Mouse (Mus musculus) liver, embryonic 16.5 days (tissue): Measurements from ENCODE around the gene Hoxa5. TPM values are rescaled to one million over a fixed set of nuclear protein-coding genes. Genes with fewer than 3 reads are reported as not detected.

Experiments used
- ATAC-seq: fragments of 200-750 bp; cut with Nextera tagmentation; 2 replicates; pipeline ENCODE4 v1.8.0; 2017; ENCODE audit warnings: low read depth, mild to moderate bottlenecking, moderate number of reproducible peaks, moderate library complexity
- H3K27ac ChIP-seq: fragments of 300-500 bp; sonication (generic); 2 replicates; pipeline ENCODE4 v1.5.1; 2014; ENCODE audit warnings: mild to moderate bottlenecking, low read length
- H3K27me3 ChIP-seq: fragments of 300-500 bp; sonication (generic); 2 replicates; pipeline ENCODE4 v1.6.1; 2014; ENCODE audit warnings: low read depth, low read length, mixed read lengths; ENCODE audit not compliant: control insufficient read depth, insufficient read depth
- H3K36me3 ChIP-seq: fragments of 300-500 bp; sonication (generic); 2 replicates; pipeline ENCODE4 v1.6.1; 2014; ENCODE audit warnings: mild to moderate bottlenecking; ENCODE audit not compliant: control insufficient read depth, insufficient read depth
- H3K4me1 ChIP-seq: fragments of 300-500 bp; sonication (generic); 2 replicates; pipeline ENCODE4 v1.6.1; 2014; ENCODE audit warnings: low read depth, low read length, mixed read lengths; ENCODE audit not compliant: control insufficient read depth
- H3K4me2 ChIP-seq: fragments of 300-500 bp; sonication (generic); 2 replicates; pipeline ENCODE4 v1.6.1; 2014; ENCODE audit warnings: low read depth, low read length, mixed read lengths
- H3K4me3 ChIP-seq: fragments of 300-500 bp; sonication (generic); 2 replicates; pipeline ENCODE4 v1.5.1; 2014; ENCODE audit warnings: low read depth, mild to moderate bottlenecking, low read length
- H3K9ac ChIP-seq: fragments of 300-500 bp; sonication (generic); 2 replicates; pipeline ENCODE4 v1.6.1; 2014; ENCODE audit warnings: low read depth, low read length
- H3K9me3 ChIP-seq: fragments of 300-500 bp; sonication (generic); replicated peaks from 2 replicates; pipeline ENCODE4 v1.6.1; 2016; ENCODE audit warnings: low read length; ENCODE audit not compliant: control insufficient read depth
- WGBS: fragments of 180-500 bp; shearing (Covaris S2); extraction: QIAGEN DNeasy Blood & Tissue Kit; methylation state at CpG from one replicate; pipeline ENCODE4 v1.1.7; 2014; ENCODE audit not compliant: insufficient replicate concordance; 5-methylcytosine and 5-hydroxymethylcytosine counted together
- polyA plus RNA-seq: library from polyadenylated mRNA; unstranded; fragments of >200 nt; fragmentation: Nextera tagmentation; extraction: Ambion mirVana; gene quantifications from 2 replicates; pipeline ENCODE4 v1.2.1, GENCODE M21; 2015

Hoxa5 gene
- polyA plus RNA-seq, 1 experiment from 2014 or later, result 0.68 TPM

- Histone ChIP-seq H3K27me3 (peaks cover 95% of the 10 kb centered on the region), H3K4me2 (no peak overlapping the region), H3K4me3 (no peak overlapping the region), H3K4me1 (no peaks in the 10 kb centered on the region), H3K36me3 (no peaks in the 10 kb centered on the region), H3K9ac (no peak overlapping the region), H3K27ac (no peak overlapping the region), H3K9me3 (no peaks in the 10 kb centered on the region)
- ATAC-seq, result no peak
- 24% methylated on average over 4 of the region's 4 CpGs for WGBS
Observed at GRCm38 (mm10) chr6:52166431-52167077, 37.8 kb downstream of the Hoxa5 start.

GRCm38 (mm10) chr6:52165441-52166370 lies 38.7 kb downstream of the Hoxa5 start:
- H3K4me3 ChIP-seq, result 0 out of 2 replicates have a peak overlapping the region, but pooled peaks have one; percentile 12
- no peak overlapping the region for H3K9ac ChIP-seq
- no peaks in the 10 kb centered on the region for H3K36me3 ChIP-seq
- H3K4me1 ChIP-seq, result no peaks in the 10 kb centered on the region
- no peak overlapping the region for H3K27ac ChIP-seq
- no peaks in the 10 kb centered on the region for H3K9me3 ChIP-seq
- ATAC-seq, result no peak
- H3K4me2 ChIP-seq, result no peak overlapping the region
- peaks cover 93% of the 10 kb centered on the region for H3K27me3 ChIP-seq
- WGBS, result 3% methylated on average over 28 of the region's 28 CpGs

GRCm38 (mm10) chr6:52164626-52165440 lies 39.6 kb downstream of the Hoxa5 start, which contains the start of gene Hoxa2:
Gene Hoxa2 (minus strand): TSS chr6:52164831.
- peaks cover 93% of the 10 kb centered on the region for H3K27me3 ChIP-seq
- WGBS, result 2% methylated on average over 25 of the region's 25 CpGs
- no peaks in the 10 kb centered on the region for H3K36me3 ChIP-seq
- peak within 1 kb of the TSS; percentile 30 for H3K4me3 ChIP-seq
- no peaks in the 10 kb centered on the region for H3K9me3 ChIP-seq
- no peak within 1 kb of the TSS for H3K27ac ChIP-seq
- no peaks in the 10 kb centered on the region for H3K4me1 ChIP-seq
- no peak within 1 kb of the TSS for H3K9ac ChIP-seq
- ATAC-seq, result no peak
- 0 out of 2 replicates have a peak within 1 kb of the TSS, but pooled peaks have one; percentile 0 for H3K4me2 ChIP-seq

- H3K9ac ChIP-seq, result no peak overlapping the region
- 1% methylated on average over 39 of the region's 39 CpGs for WGBS
- peaks cover 94% of the 10 kb centered on the region for H3K27me3 ChIP-seq
- H3K4me3 ChIP-seq, result peak overlapping the region; percentile 30
- no peaks in the 10 kb centered on the region for H3K4me1 ChIP-seq
- no peaks in the 10 kb centered on the region for H3K9me3 ChIP-seq
- H3K27ac ChIP-seq, result no peak overlapping the region
- ATAC-seq, result no peak
- 0 out of 2 replicates have a peak overlapping the region, but pooled peaks have one; percentile 0 for H3K4me2 ChIP-seq
- H3K36me3 ChIP-seq, result no peaks in the 10 kb centered on the region
Observed at GRCm38 (mm10) chr6:52164051-52164625, 40.2 kb downstream of the Hoxa5 start.

- H3K4me3 ChIP-seq, result peak overlapping the region; percentile 30; the same call in 1 of the 2 replicates
- H3K9ac ChIP-seq, result no peak overlapping the region
- H3K4me1 ChIP-seq, result no peaks in the 10 kb centered on the region
- peaks cover 96% of the 10 kb centered on the region for H3K27me3 ChIP-seq
- ATAC-seq, result no peak
- 9% methylated on average over 17 of the region's 17 CpGs for WGBS
- no peaks in the 10 kb centered on the region for H3K36me3 ChIP-seq
- H3K27ac ChIP-seq, result no peak overlapping the region
- H3K4me2 ChIP-seq, result no peak overlapping the region
- no peaks in the 10 kb centered on the region for H3K9me3 ChIP-seq
Observed at GRCm38 (mm10) chr6:52163366-52164031, 40.9 kb downstream of the Hoxa5 start.

GRCm38 (mm10) chr6:52162611-52163365 lies 41.6 kb downstream of the Hoxa5 start:
- ATAC-seq, result no peak
- no peak overlapping the region for H3K4me2 ChIP-seq
- H3K36me3 ChIP-seq, result no peaks in the 10 kb centered on the region
- peaks cover 96% of the 10 kb centered on the region for H3K27me3 ChIP-seq
- 14% methylated on average over 14 of the region's 14 CpGs for WGBS
- H3K4me1 ChIP-seq, result no peaks in the 10 kb centered on the region
- H3K4me3 ChIP-seq, result no peak overlapping the region
- no peak overlapping the region for H3K9ac ChIP-seq
- H3K9me3 ChIP-seq, result no peaks in the 10 kb centered on the region
- H3K27ac ChIP-seq, result no peak overlapping the region

- no peak overlapping the region for H3K27ac ChIP-seq
- H3K4me3 ChIP-seq, result no peak overlapping the region
- no peak for ATAC-seq
- H3K4me1 ChIP-seq, result no peaks in the 10 kb centered on the region
- 33% methylated on average over 1 of the region's 1 CpGs for WGBS
- no peaks in the 10 kb centered on the region for H3K36me3 ChIP-seq
- no peak overlapping the region for H3K4me2 ChIP-seq
- no peaks in the 10 kb centered on the region for H3K9me3 ChIP-seq
- H3K9ac ChIP-seq, result no peak overlapping the region
- H3K27me3 ChIP-seq, result peaks cover 96% of the 10 kb centered on the region
Observed at GRCm38 (mm10) chr6:52162093-52162380, 42.4 kb downstream of the Hoxa5 start.
